Mouse (Mus musculus) megakaryocyte, embryonic 14.5 days (primary cell): ENCODE data around the gene Slc35b2.

ENCODE experiments used
- FLI1 ChIP-seq: IDR thresholded peaks from 2 replicates; pipeline ENCODE4 v1.6.1; 2012; ENCODE audit warnings: low read length, inconsistent platforms, mixed read lengths
- GATA1 ChIP-seq: IDR thresholded peaks from 3 replicates; pipeline ENCODE4 v1.6.1; 2012; ENCODE audit warnings: mixed read lengths, low read length, inconsistent platforms, borderline replicate concordance

DNA sequence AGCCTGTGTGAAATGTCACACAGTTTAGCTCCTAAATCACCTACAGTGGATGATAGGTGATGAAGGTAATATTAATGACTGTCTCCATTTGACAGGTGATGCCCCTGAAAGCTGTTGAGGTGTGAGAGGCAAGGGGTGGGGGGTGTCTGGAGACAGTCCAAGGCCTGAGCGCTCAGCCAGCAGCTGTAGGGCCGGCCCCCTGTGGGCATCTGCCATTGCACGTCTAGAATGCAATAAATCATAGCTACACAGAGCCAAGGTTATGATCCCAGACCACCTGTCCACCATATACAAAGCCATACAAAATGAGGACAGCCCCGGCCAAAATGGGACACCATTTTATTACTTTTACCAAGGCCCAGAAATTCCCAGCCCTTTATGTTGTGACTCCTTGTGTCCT, 38.7 kb upstream of the Slc35b2 start:
- TF ChIP-seq GATA1 (no peak), FLI1 (no peak)
